Mouse (Mus musculus) skeletal muscle tissue, adult 2 months (tissue): ENCODE data around the gene Polr3h.

ENCODE experiments used
- DNase-seq: peaks from one replicate; pipeline ENCODE4 v3.0.0-alpha.2; 2012; ENCODE audit warnings: low read depth, low spot score

The Polr3h gene

GRCm38 (mm10) chr15:81949476-81950131 is 23.6 kb upstream of the Polr3h start:
- no peak for DNase-seq

- DNase-seq: no peak
These were observed 23.0 kb upstream of the Polr3h start for GRCm38 (mm10) chr15:81949076-81949475.

GRCm38 (mm10) chr15:81943176-81943749 is 17.2 kb upstream of the Polr3h start:
- no peak for DNase-seq

- DNase-seq: no peak
These were observed 15.0 kb upstream of the Polr3h start for GRCm38 (mm10) chr15:81941010-81941409.

GRCm38 (mm10) chr15:81940219-81940618 is 14.2 kb upstream of the Polr3h start:
- DNase-seq: no peak

GRCm38 (mm10) chr15:81939774-81940173 is 13.7 kb upstream of the Polr3h start:
- DNase-seq: no peak

GRCm38 (mm10) chr15:81939157-81939715 is 13.2 kb upstream of the Polr3h start:
- no peak for DNase-seq

- no peak for DNase-seq
These were observed 12.2 kb upstream of the Polr3h start for GRCm38 (mm10) chr15:81938246-81938645.

- no peak for DNase-seq
These were observed 11.3 kb upstream of the Polr3h start for GRCm38 (mm10) chr15:81937098-81937972.

GRCm38 (mm10) chr15:81936679-81937078 is 10.6 kb upstream of the Polr3h start, which contains the start of gene Csdc2:
Csdc2 (plus strand) TSS chr15:81936759.
- no peak for DNase-seq

GRCm38 (mm10) chr15:81935869-81936637 is 10.0 kb upstream of the Polr3h start:
- DNase-seq: no peak

GRCm38 (mm10) chr15:81933986-81934385 is 7.9 kb upstream of the Polr3h start:
- no peak for DNase-seq

- no peak for DNase-seq
These were observed 7.0 kb upstream of the Polr3h start for GRCm38 (mm10) chr15:81932951-81933470.

- DNase-seq: no peak
These were observed 2.2 kb upstream of the Polr3h start for GRCm38 (mm10) chr15:81928277-81928676.

GRCm38 (mm10) chr15:81927741-81928140 is 1.7 kb upstream of the Polr3h start:
- DNase-seq: no peak

GRCm38 (mm10) chr15:81926446-81926822 is 394 bp upstream of the Polr3h start:
- no peak for DNase-seq

- DNase-seq: no peak
These were observed 1.1 kb downstream of the Polr3h start for GRCm38 (mm10) chr15:81924933-81925332.

- no peak for DNase-seq
These were observed 4.8 kb downstream of the Polr3h start for GRCm38 (mm10) chr15:81921255-81921654.

GRCm38 (mm10) chr15:81920546-81921217 is 5.4 kb downstream of the Polr3h start:
- DNase-seq: no peak

GRCm38 (mm10) chr15:81919062-81919461 is 7.0 kb downstream of the Polr3h start:
- DNase-seq: no peak
